Mouse (Mus musculus) heart, adult 18-20 months (tissue): ENCODE results near the gene Mtmr1. TPM values are rescaled to one million over a fixed set of nuclear protein-coding genes. Genes with fewer than 3 reads are reported as not detected.

Source experiments
- DNase-seq, 2 experiments: peaks; one replicate each; pipeline ENCODE4 v3.0.0; 2021 to 2022; ENCODE audit warnings: mixed read lengths in 1 of 2
- total RNA-seq, 2 experiments: library from RNA; stranded (reverse); gene quantifications; 2 replicates each; pipeline ENCODE4 v1.2.3; 2021

The Mtmr1 gene
- total RNA-seq, 2 experiments from 2014 or later: 25.4 to 25.8 TPM

DNA sequence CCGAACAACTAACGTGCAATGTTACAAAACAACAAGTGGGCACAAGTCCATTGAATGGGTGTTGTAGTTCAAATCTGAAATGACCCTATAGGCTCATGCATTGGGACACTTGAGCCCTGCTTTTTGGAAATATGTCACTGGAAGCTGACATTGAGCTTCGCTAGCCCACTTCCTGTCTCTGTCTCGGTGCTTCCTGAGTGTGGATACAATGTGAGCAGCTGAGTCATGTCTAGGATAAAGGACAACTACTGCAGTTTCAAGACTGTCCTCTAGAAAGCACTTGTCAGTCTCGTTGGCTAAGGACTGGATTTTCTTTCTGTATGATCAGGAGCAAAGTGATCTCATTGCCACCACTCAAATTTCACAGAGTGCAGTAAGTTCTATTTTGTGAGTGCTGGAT is 78.4 kb downstream of the Mtmr1 start:
- no peak for DNase-seq

DNA sequence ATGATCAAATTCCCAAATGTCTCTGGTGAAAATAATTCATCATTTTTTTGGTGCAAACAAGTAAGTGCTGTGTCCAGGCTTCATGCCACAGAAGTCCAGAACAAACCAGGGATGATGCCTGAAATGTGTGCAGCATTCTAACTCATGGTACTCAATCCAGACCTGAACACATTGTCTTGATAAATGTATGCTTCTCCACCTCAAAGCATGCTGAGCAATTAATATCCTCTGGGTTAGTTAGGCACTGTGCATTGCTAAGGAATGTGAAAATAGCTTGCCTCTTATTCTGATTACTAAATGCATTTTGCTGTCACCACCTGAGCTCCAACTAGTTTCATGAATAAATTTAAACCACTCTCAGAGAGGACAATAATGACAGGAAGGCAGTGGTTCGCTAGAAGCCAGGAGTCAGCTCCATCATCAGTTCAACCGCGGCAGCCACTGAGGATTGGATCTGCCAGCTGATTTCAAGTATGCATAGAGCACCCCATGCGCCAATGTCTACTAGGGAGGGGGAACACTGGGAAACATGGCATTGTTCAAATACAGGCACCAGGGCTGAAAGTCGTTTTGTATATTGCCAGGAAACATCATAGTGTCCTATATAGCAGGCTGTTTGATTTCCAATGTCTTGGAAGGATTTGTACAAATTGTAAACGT is 91.6 kb downstream of the Mtmr1 start:
- no peak for DNase-seq

DNA sequence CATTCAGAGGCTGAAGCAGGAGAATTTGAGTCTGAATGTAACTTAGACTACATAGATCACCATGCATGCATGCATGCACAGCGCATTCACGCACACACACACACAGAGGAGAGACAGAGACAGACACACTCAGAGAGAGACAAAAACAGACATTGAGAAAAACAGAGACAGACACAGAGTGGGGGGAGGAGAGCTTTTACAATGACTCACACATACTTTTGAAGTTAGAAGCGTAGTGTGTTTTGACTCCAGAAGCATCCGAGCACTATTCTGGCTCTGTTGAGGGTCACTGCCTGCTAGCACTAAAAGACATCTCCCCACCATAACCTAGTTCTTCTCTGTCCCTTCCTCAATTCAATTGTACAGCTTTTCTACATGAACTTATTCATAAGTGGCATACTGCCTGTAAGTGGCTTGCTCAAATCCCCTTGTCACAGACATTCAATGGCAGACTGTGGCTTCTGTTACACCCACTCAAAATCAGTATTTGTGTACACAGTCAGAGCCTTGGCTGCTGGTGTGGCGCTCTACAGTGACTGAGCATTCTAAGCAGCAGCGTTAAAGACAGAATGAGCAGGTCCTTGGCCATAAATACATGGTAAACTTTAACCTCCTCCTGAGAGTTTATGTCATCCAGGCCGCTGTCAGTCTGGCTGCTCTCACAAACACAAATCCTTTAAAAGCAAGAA is 99.7 kb downstream of the Mtmr1 start:
- DNase-seq: no peak

DNA sequence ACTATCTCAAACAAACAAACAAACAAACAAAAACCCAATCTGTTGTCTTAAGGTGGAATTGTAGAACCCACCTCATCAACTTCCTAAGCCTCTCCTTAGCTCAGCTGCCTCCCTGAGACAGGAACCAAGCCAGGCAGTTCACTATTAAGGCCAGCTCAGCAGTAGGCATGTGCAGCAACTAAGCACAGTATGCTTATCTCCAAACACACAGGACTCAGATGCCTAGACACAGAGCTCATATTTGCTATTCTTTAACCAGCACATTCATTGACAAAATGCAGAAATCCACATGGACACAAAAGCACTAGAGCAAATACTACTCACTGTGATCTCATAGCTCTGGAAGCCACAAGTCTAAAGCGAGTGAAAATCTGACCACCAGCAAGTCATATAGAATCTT is 100.9 kb downstream of the Mtmr1 start:
- no peak for DNase-seq

DNA sequence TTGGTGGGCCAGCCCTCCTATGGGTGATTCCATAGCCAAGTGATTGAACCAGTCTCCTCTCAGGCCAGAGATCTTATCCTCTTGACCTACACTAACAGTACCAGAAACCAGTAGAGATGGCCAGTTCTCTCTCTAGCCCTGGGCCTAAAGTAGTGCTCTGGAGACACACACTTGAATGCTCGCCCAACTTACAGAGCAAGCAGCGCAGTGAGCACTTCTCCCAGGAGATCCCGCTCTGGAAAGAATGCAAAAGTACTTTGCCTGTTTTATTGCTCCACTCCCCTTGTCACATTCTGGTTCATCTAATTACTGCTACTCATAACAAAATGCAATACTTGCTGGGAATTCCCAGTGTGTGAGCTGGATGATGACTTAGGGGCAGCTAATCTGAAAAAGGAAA is 102.9 kb downstream of the Mtmr1 start:
- DNase-seq: peak; percentile 39 to 60

Other genes starting within 250 kb of the Mtmr1 start
- gene Mtm1, start 154.0 kb upstream of the Mtmr1 start, total RNA-seq: 10 to 100 TPM; 15.9 to 16.2 TPM
- 10 to 100 TPM; 62.7 to 69.8 TPM for gene Cd99l2, start 128.1 kb downstream of the Mtmr1 start, total RNA-seq
- 10 to 100 TPM; 59.8 to 74.9 TPM for gene Hmgb3, start 191.2 kb downstream of the Mtmr1 start, total RNA-seq